Mouse (Mus musculus) frontal cortex, postnatal 14 days (tissue): ENCODE results near the gene Prr22.

Experiments used
- DNase-seq, 2 experiments: peaks; one replicate each; pipeline ENCODE4 v3.0.0; 2022; ENCODE audit warnings: low spot score in 2 of 2

Gene Prr22

DNA sequence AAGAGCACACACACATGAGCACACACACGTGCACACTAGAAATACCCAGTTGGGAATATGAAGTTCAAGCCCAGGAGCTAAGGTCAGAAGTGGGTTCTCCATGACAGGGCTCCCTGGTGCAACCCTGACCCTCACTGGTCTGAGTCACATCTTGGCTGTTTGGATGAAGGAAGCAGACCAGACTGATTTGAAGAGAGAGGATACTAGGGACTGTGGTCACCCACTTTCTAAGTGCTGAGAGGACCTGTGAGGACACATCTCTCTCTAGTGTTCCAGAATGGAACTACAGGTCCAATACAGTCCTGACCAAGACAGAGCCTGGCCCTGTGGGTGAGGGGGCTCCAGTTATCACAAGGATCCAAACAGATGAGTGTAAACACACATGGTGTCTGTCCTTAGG is 35.7 kb downstream of the Prr22 start:
- no peak for DNase-seq

GRCm38 (mm10) chr17:56808518-56808917 is 38.5 kb downstream of the Prr22 start:
- peak; percentile 67 to 80 for DNase-seq

DNA sequence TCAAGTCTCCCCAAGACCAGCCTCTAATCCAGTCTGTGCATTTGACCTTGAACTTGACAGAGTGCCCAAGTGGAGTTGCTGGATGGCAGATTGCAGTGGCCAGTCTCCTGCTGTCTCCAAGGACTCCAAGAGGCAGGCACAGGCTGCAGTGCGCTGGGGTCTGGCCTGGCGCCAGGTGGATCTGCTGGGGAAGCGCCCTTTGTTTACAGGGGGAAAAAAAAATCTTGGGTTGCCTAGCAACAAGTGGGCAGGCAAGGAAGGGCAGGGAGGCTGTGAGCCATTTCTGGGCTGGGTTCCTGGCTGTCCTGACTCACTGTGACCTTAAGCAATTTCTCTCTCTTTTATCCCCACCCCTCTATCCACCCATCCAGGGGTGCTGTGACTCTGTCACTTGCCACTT is 40.2 kb downstream of the Prr22 start:
- peak; percentile 66 to 79 for DNase-seq

DNA sequence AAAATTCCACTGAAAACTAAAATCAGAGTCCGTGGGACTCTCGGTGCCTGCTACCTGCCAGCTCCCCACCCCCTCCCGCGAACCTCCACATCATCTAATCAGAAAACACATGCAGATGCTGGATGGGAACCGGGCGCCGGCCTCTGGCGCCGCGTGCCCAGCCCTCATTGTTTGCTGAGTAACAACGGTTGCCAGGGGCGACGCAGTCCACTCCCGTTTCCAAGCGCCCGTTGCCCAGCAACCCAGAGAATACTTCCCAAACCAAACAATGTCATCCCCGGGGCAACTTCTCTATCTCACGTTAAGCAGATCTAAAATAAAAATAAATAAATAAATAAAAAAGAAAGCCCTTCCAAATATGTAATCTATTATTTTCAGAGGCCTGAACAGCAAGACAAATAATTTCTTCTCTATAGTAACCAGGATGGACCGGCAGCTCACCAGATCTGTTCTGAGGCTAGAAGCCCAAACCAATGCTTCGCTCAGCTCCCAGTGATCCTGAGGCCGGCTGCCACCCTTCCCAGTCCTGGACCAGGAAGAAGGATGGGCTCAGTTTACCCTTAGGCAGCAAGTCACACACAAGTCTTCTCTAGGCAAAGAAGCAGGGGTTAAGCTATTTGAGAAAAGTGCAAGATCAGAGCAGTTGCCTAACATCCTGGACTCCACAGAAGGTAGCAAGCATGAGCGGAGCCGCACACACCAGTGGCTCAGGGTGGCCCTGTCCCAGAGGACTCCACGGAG is 44.4 kb downstream of the Prr22 start:
- DNase-seq, result peak; percentile 70 to 75

DNA sequence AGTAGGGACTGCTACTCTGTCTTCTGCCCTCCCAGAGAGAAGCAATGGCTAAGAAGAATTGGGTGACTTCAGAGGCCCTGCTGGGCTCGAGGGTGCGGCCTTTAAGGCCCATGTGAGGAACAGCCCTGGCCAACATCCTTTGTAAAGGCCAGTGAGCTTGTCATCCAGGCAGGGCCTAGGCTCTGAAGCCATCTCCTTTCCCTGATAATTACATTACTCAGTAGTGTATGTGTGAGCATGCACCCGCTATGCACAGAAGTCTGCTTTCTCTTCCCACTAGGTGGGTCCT is 45.0 kb downstream of the Prr22 start:
- DNase-seq, result no peak

- DNase-seq, result no peak
These were observed 48.1 kb downstream of the Prr22 start for GRCm38 (mm10) chr17:56818067-56818636.

DNA sequence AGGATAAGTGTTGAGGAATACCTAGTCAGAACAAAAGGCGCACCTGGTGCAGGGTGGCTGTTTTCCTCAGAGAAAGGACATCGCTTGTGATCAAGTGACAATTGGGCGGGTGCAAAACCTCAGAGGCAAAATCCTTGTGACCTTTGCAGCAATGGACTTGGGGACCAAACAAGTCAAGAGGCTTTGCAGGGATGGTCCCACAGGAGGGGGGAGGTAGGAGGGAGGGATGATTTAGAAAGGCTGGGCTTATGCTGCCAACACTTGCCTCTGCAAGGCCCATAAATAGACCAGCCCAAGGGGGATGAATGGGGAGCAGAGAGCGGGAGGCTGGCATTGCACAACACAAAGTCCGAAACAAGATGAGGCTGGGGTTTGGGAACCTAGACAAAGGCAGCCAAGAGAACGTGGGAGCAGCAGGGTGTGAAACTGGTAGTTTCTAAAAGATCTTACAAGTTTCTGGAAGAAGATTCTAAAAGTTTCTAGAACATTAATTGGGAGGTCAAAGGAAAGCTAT is 49.0 kb downstream of the Prr22 start:
- no peak for DNase-seq

DNA sequence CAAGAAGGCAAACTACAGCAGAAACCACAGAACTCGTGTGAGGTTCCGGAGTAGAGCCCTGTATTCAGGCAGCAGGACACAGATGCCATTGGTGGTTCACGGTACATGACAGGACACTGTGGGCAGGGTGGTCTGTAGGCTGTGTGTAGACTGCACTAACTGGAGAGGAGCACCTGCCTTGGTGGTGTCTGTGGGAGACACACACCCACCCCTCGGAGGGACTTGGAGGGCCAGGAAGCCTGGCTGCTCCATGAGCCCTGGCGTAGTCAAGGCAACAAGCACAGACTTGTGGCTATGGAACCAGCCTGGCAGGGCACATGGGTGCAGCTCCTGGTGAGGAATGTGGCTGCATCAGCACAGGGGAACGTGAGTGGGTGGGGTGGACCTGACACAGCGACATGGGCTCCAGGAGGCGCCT is 49.7 kb downstream of the Prr22 start:
- DNase-seq, result no peak
